In genomic region chr2:127667843-127668506, GRCm38 (mm10) we compare ENCODE assay signal across 10 mouse cellular contexts. TPM values are rescaled to one million over a fixed set of nuclear protein-coding genes. Genes with fewer than 3 reads are reported as not detected.
A peak's percentile ranks its signal among the peaks of the same experiment; 100 is the strongest.
DNase-seq lines count a peak whose midpoint lies in the region; ATAC-seq lines count a peak whose summit lies in the region.
"Had no signal": no experiment of that assay in that cellular context is flagged by ENCODE, and none has a peak within 500 bp of the region (broad histone marks: within the 10 kb centered on the region; RNA-seq: fewer than 3 reads in every experiment).

No protein-coding gene starts in this region.

- no peak overlapping the region for H3K4me2 ChIP-seq in hindbrain, embryonic 14.5 days (replicated peaks)
- H3K4me2 ChIP-seq in hindbrain, embryonic 12.5 days (replicated peaks): no peak overlapping the region

- no peak overlapping the region for H3K27ac ChIP-seq in hindbrain, embryonic 14.5 days
- no peak overlapping the region for H3K27ac ChIP-seq in hindbrain, embryonic 12.5 days

- H3K4me1 ChIP-seq in hindbrain, embryonic 14.5 days (replicated peaks; ENCODE audit: control insufficient read depth, insufficient read depth, low read length): no peaks in the 10 kb centered on the region
- H3K4me1 ChIP-seq in hindbrain, embryonic 12.5 days: no peaks in the 10 kb centered on the region

- no peak overlapping the region for H3K4me3 ChIP-seq in hindbrain, embryonic 14.5 days (replicated peaks; ENCODE audit: low read length)
- no peak overlapping the region for H3K4me3 ChIP-seq in hindbrain, embryonic 12.5 days
- H3K4me3 ChIP-seq: myocyte had no signal

- no peaks in the 10 kb centered on the region for H3K9me3 ChIP-seq in hindbrain, embryonic 14.5 days (ENCODE audit: control insufficient read depth, low read length)
- no peaks in the 10 kb centered on the region for H3K9me3 ChIP-seq in hindbrain, embryonic 12.5 days (replicated peaks)

- WGBS in hindbrain, embryonic 14.5 days: 27% methylated on average over 2 of the region's 2 CpGs
- 30% methylated on average over 2 of the region's 2 CpGs for WGBS in hindbrain, embryonic 12.5 days

- DNase-seq in hindbrain, embryonic 14.5 days (ENCODE audit: low spot score): peak; percentile 70
- DNase-seq in thymus, postnatal 0 days (ENCODE audit: low spot score): peak; percentile 40
- DNase-seq in thymus, adult 18-20 months: no peak
- peak; percentile 65 to 80 for DNase-seq in cerebellum, postnatal 10 days
- DNase-seq in splenic B cell, adult 2 months (ENCODE audit: low read depth, low spot score): peak; percentile 48
- DNase-seq in spleen, postnatal 14 days (ENCODE audit: low spot score in 2 of 2): no peak

- ATAC-seq in hindbrain, embryonic 14.5 days (ENCODE audit: low FRiP score): no peak
- ATAC-seq in hindbrain, embryonic 12.5 days (ENCODE audit: low FRiP score): no peak
- ATAC-seq in erythroid progenitor cell, adult 5-6 weeks (replicated peaks; ENCODE audit: low FRiP score, poor library complexity, severe bottlenecking): no peak

- H3K27me3 ChIP-seq in hindbrain, embryonic 14.5 days (ENCODE audit: control insufficient read depth, insufficient read depth, low read length): no peaks in the 10 kb centered on the region
- H3K27me3 ChIP-seq in hindbrain, embryonic 12.5 days: no peaks in the 10 kb centered on the region
- H3K27me3 ChIP-seq in splenic B cell, adult 2 months (ENCODE audit: control insufficient read depth, insufficient read depth, low read length, poor library complexity, severe bottlenecking): peaks cover 1% of the 10 kb centered on the region; the same call in 1 of the 2 replicates

- H3K9ac ChIP-seq in hindbrain, embryonic 14.5 days: no peak overlapping the region
- no peak overlapping the region for H3K9ac ChIP-seq in hindbrain, embryonic 12.5 days

- no peaks in the 10 kb centered on the region for H3K36me3 ChIP-seq in hindbrain, embryonic 14.5 days (replicated peaks; ENCODE audit: control insufficient read depth, insufficient read depth)
- H3K36me3 ChIP-seq in hindbrain, embryonic 12.5 days: no peaks in the 10 kb centered on the region
- no peaks in the 10 kb centered on the region for H3K36me3 ChIP-seq in splenic B cell, adult 2 months (ENCODE audit: control insufficient read depth, insufficient read depth, low read length, poor library complexity, severe bottlenecking)

RNA-seq across cellular contexts. Expression of gene Mal, which starts 11.5 kb away (rescaled TPM):
- polyA plus RNA-seq in hindbrain, embryonic 14.5 days (2014; fragmentation: Nextera tagmentation; extraction: Ambion mirVana): 3.5 and 3.7 TPM in 2 replicates
- polyA plus RNA-seq in hindbrain, embryonic 12.5 days (2016; fragmentation: Nextera tagmentation; extraction: Ambion mirVana): 0.72 and 0.99 TPM in 2 replicates
- 1.1 and 4.6 TPM in 2 replicates for polyA plus RNA-seq in thymus, postnatal 0 days (2015; fragmentation: Nextera tagmentation; extraction: Ambion mirVana)
- not detected in 2 replicates for total RNA-seq in erythroid progenitor cell, adult 5-6 weeks (2015; ENCODE audit: low replicate concordance)
- not detected in 2 replicates for total RNA-seq in erythroid progenitor cell, adult 5-6 weeks (2017; ENCODE audit: low replicate concordance)
- total RNA-seq: common myeloid progenitor, adult 5-6 weeks had no signal

Comparison
In these comparisons a context has a peak if more than half of its experiments do, and no peak if none do; other contexts are left out.
1. DNase-seq: peak in hindbrain, embryonic 14.5 days (single experiment), thymus, postnatal 0 days (single experiment), cerebellum, postnatal 10 days (2 of 2) and splenic B cell, adult 2 months (single experiment); none in thymus, adult 18-20 months (0 of 2) and spleen, postnatal 14 days (0 of 2).